Mouse (Mus musculus) Patski (cell line): ENCODE data around the gene 1700016H13Rik. TPM values are rescaled to one million over a fixed set of nuclear protein-coding genes. Genes with fewer than 3 reads are reported as not detected.
A peak's percentile ranks its signal among the peaks of the same experiment; 100 is the strongest.

Source experiments
- ATAC-seq: fragments of 100-300 bp; one replicate; pipeline ENCODE4 v1.8.0; 2021
- CTCF ChIA-PET: fragments of 350-600 bp; sonication (Branson Sonifier 250); formaldehyde crosslinking; loops from one replicate; lab custom pipeline; 2022; ENCODE audit warnings: inconsistent platforms; lab: Charles Lee
- POLR2A ChIA-PET: fragments of 350-600 bp; sonication (Branson Sonifier 250); formaldehyde crosslinking; loops from one replicate; lab custom pipeline; 2022; ENCODE audit warnings: antibody characterized with exemption, inconsistent platforms; lab: Charles Lee
- DNase-seq: peaks from one replicate; pipeline ENCODE4 v3.0.0-alpha.2; 2011; ENCODE audit warnings: low read depth, low spot score
- H3K27me3 ChIP-seq: fragments of 371-371 bp; one replicate; pipeline ENCODE4 v1.5.1; 2021
- CTCF ChIP-seq: fragments of 100-300 bp; IDR thresholded peaks from one replicate; pipeline ENCODE4 v1.5.1; 2021
- in situ Hi-C: fragments of 300-500 bp; cut with MboI; formaldehyde crosslinking; loops from 3 replicates; pipeline ENCODE4 v1.11.1; 2018; ENCODE audit warnings: low pct_unique_long_range_greater_than_20kb, mixed read lengths
- polyA plus RNA-seq: library from polyadenylated mRNA; unstranded; gene quantifications from one replicate; pipeline ENCODE4 v1.2.3, GENCODE M21; 2021

Gene 1700016H13Rik
- polyA plus RNA-seq, 1 experiment from 2014 or later, result not detected

- TF ChIP-seq CTCF, result peak; percentile 71
- no peak for ATAC-seq
- H3K27me3 ChIP-seq, result no peaks in the 10 kb centered on the region
- ChIA-PET CTCF (interaction anchor here (0.7 to 2.5 kb wide), 11 partner anchors 11 to 328 kb away, joined by 3 to 23 read pairs (median 4); no protein-coding TSS in a partner anchor), POLR2A (no interaction called here)
- in situ Hi-C loops, result loop anchor here (5.0 to 25.0 kb wide), 2 partner anchors 302 to 767 kb away; no protein-coding TSS in a partner anchor
- no peak for DNase-seq
Measured at GRCm38 (mm10) chr5:103654225-103654624, 1.6 kb downstream of the 1700016H13Rik start.

DNA sequence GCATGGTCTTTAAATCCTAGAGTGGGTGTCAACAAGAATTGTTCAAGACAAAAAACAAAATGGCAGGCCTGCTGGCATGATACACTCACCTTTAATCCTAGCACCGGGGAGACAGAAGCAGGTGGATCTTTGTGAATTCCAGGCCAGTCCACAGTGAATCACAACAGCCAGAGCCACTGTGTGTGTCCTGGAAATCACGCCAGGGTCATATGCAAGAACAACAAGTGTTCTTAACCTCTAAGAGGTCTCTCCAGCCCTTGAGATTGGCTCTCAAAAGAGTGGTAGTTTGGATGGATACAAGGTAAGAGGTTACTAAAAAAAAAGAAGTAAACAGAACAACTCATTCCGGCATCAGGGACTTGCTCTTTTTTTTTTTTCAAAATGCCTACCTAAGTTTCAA lies 8.5 kb downstream of the 1700016H13Rik start:
- no peaks in the 10 kb centered on the region for H3K27me3 ChIP-seq
- TF ChIP-seq CTCF, result no peak
- no peak for ATAC-seq
- in situ Hi-C loops, result no loop called here
- ChIA-PET POLR2A (no interaction called here), CTCF (no interaction called here)
- DNase-seq, result no peak

- TF ChIP-seq CTCF, result no peak
- no peaks in the 10 kb centered on the region for H3K27me3 ChIP-seq
- ChIA-PET CTCF (interaction anchor here (1.2 to 3.6 kb wide), 5 partner anchors 10 to 289 kb away, joined by 3 to 12 read pairs (median 6); no protein-coding TSS in a partner anchor), POLR2A (interaction anchor here (1.4 kb wide), 1 partner anchor 25 kb away, joined by 3 read pairs; no protein-coding TSS in a partner anchor)
- no peak for DNase-seq
- in situ Hi-C loops, result no loop called here
- no peak for ATAC-seq
Measured at GRCm38 (mm10) chr5:103644167-103644566, 11.6 kb downstream of the 1700016H13Rik start.

DNA sequence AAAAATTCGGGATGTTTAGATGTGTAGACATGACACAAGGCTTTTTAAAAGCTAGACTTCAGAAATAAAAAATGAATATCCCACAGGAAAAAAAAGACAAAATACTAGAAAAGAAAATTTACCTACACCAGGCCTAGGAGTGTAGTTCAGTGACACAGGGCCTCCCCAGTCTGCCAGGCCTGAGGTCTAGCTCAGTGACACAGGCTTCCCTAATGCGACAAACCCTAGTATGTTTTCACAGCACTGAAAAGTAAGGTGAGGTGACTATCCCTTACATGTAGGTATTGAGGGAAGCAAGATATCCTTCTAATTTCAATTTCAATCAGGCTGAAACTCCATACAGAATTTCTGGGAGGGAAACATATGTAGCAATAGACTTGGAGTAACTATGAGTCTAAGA lies 18.6 kb downstream of the 1700016H13Rik start:
- in situ Hi-C loops, result no loop called here
- DNase-seq (no peak), ATAC-seq (no peak)
- no peak for TF ChIP-seq CTCF
- no peaks in the 10 kb centered on the region for H3K27me3 ChIP-seq
- POLR2A ChIA-PET, result no interaction called here
- CTCF ChIA-PET, result interaction anchor here (0.8 to 1.8 kb wide), 3 partner anchors 8 to 28 kb away, joined by 3 to 5 read pairs (median 4); partner anchors contain the start of gene Slc10a6

DNA sequence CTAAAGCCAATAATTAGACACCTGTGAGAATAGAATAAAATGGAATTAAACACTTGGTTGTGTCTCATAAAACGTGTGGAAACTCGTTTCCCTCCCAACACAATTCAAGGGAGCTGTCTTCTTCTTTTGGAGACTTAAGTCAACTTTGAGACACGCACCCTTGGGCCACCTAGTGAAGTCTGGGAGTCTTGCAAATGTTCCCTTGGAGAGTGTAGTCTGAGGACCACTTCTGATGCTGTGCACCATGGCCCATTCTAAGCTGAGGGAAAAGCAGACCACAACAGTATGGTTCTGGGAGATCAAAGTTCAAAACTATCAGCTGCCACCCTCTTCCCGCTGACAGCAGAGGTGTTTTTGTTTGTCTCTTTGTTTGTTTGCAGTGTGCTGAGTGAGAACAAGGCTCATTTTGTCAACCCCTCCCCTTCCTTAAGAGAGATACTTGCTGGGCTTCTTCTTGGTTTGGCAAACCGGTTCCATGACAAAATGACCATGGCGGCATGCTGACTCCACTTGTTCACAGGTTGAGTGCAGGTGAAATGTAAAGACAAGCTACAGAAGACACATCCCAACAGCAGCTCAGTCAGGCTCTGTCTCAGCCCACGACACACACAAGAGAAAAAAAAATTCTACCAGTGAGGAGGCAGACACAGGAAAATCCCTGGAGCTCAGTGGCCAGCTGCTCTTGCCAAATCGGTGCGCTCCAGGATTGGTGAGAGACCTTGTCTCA lies 25.8 kb downstream of the 1700016H13Rik start:
- ChIA-PET CTCF (interaction anchor here (0.7 to 2.0 kb wide), 5 partner anchors 9 to 29 kb away, joined by 3 to 5 read pairs (median 4); no protein-coding TSS in a partner anchor), POLR2A (no interaction called here)
- no peak for TF ChIP-seq CTCF
- ATAC-seq, result no peak
- no peak for DNase-seq
- in situ Hi-C loops, result no loop called here
- H3K27me3 ChIP-seq, result no peaks in the 10 kb centered on the region

DNA sequence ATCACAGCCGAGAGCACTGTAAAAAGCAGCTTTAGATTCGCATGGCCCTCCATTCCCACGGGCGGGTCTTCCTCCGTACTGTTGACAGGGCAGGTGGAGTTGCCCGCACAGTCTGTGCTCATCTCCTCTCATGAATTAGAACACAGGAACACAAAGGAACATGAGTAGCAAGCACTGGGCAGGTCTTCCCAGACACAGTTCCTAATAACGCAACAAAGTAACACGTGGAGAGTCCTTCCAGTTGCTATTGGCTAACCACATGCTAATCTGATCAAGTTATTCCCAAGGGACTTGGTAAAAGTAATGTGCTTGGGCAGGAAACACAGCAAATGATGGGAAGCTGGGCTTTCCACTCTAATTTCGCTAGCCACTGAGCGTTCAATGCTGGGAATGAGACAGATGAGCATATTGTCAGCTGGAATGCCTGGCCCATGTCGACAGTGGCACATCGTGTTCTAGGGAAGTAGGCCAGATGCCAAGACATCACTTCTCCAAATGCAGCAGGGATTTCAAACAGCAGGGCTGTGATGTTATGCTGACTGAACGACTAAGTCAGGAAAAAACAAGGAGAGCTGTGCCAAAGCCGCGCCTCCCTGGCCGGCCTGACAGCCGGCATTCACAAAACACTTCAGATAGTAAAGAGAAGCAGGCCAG lies 26.6 kb downstream of the 1700016H13Rik start, which contains the start of gene Slc10a6:
Slc10a6 (minus strand) TSS at position 293 of the 654 bp plus-strand sequence.
- ATAC-seq, result no peak
- no peak for DNase-seq
- TF ChIP-seq CTCF, result no peak
- POLR2A ChIA-PET, result no interaction called here
- no peaks in the 10 kb centered on the region for H3K27me3 ChIP-seq
- in situ Hi-C loops, result no loop called here
- CTCF ChIA-PET, result interaction anchor here (1.3 to 2.0 kb wide), 3 partner anchors 8 to 29 kb away, joined by 4 to 5 read pairs (median 5); no protein-coding TSS in a partner anchor

DNA sequence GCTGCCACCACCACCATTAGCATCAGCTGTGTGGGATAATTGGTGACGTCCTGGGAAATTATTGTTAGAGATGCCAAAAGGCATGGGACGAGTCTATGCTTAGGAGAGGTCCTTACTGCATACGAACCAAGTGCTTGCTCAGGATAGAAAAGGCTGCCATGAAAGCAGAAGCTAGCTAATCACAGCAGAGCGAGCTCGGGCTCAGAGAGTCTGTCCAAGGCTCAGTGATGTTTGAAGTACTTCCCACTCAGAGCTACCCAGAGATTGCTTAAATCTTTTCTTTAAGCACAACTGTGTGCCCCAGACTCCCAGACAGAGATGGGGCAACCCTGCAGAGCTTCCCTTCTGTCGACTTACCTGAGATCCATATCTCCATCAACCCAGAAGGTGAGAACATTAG lies 27.3 kb downstream of the 1700016H13Rik start:
- CTCF ChIA-PET, result interaction anchor here (1.3 to 2.0 kb wide), 3 partner anchors 9 to 30 kb away, joined by 4 to 5 read pairs (median 5); no protein-coding TSS in a partner anchor
- H3K27me3 ChIP-seq, result no peaks in the 10 kb centered on the region
- in situ Hi-C loops, result no loop called here
- POLR2A ChIA-PET, result interaction anchor here (0.6 kb wide), 1 partner anchor 24 kb away, joined by 4 read pairs; no protein-coding TSS in a partner anchor
- ATAC-seq (no peak), DNase-seq (no peak)
- no peak for TF ChIP-seq CTCF

- TF ChIP-seq CTCF, result no peak
- ChIA-PET CTCF (interaction anchor here (1.6 kb wide), 1 partner anchor 13 kb away, joined by 4 read pairs; no protein-coding TSS in a partner anchor), POLR2A (no interaction called here)
- ATAC-seq (no peak), DNase-seq (no peak)
- in situ Hi-C loops, result no loop called here
- no peaks in the 10 kb centered on the region for H3K27me3 ChIP-seq
Measured at GRCm38 (mm10) chr5:103624831-103625230, 31.0 kb downstream of the 1700016H13Rik start.

DNA sequence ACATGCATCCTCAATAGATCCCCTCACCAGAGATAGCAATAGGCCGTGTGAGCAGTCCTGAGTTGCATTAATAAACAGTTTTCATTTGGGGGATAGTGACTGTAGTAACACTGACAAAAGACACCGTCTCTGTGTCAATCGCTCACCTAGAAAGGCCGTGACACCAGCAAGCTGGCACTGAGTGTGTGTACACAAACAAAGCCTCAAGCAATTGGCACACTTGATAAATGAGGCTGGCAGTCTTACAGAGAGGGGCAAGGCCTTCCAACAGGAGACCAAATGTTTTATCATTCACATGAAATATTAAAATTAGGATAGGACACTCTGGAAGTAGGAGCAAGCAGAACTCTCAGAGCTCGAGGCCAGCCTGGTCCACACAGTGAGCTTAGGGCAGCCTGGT lies 33.5 kb downstream of the 1700016H13Rik start:
- in situ Hi-C loops, result no loop called here
- DNase-seq (no peak), ATAC-seq (no peak)
- CTCF ChIA-PET, result interaction anchor here (1.4 kb wide), 1 partner anchor 10 kb away, joined by 4 read pairs; no protein-coding TSS in a partner anchor
- POLR2A ChIA-PET, result interaction anchor here (0.8 kb wide), 1 partner anchor 8 kb away, joined by 3 read pairs; no protein-coding TSS in a partner anchor
- H3K27me3 ChIP-seq, result no peaks in the 10 kb centered on the region
- no peak for TF ChIP-seq CTCF

DNA sequence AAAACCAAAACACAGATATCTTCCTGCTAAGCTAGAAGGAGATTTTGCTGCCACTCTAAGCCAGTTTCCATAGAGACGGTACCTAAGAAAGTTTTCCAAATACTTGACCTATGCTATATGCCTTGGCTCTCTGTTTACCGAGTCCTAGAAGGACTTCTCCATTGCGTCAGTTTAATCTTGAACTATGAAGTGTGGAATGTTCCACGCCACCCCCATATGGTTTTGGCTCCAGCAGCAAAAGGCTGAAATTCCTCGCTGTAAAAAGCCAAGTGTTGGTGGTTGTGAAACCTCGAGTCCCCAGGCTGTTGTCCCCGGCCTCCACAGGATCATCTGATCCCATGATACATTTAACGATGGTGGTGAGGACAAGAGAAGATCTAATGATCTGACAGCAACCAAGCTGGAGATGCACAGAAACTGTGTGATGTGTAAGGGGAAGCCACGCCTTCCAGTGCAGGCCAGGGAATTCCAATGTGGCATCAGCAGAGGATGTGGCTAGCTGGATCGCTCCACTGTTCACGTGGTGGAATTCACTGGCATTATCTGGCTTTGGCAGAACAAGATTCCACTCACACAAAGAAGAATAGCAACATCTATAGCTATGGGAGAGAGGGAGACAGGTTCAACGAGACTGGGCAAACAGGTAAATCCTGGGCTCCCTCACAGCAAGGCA lies 35.4 kb downstream of the 1700016H13Rik start:
- CTCF ChIA-PET, result interaction anchor here (1.2 to 1.5 kb wide), 3 partner anchors 9 to 34 kb away, joined by 3 to 5 read pairs (median 4); no protein-coding TSS in a partner anchor
- no peak for TF ChIP-seq CTCF
- POLR2A ChIA-PET, result interaction anchor here (1.1 kb wide), 1 partner anchor 24 kb away, joined by 3 read pairs; no protein-coding TSS in a partner anchor
- no peak for DNase-seq
- ATAC-seq, result peak; percentile 55
- in situ Hi-C loops, result no loop called here
- H3K27me3 ChIP-seq, result no peaks in the 10 kb centered on the region
